Mouse (Mus musculus): ENCODE data around the gene Irf2bp2.

- TF ChIP-seq CTCF (IDR thresholded peaks at IDR 0.05; ENCODE audit: low read depth): peak; percentile 9
- no peak; the same call in 1 of the 2 replicates for TF ChIP-seq EP300 (IDR thresholded peaks at IDR 0.05; ENCODE audit: low read depth)
These were observed 2.5 kb downstream of the Irf2bp2 start for GRCm38 (mm10) chr8:126591141-126591820.

Measured in heart, postnatal 0 days (tissue).